Mouse (Mus musculus): Measurements from ENCODE around the gene Hipk4. TPM values are rescaled to one million over a fixed set of nuclear protein-coding genes. Genes with fewer than 3 reads are reported as not detected.
"Not testable (repeated sequence)": the region's sequence is repeated elsewhere in the genome, so short reads cannot be mapped to it uniquely, and the experiment has no call there.

Hipk4 gene
- total and polyA plus RNA-seq, 2 experiments: not detected

DNA sequence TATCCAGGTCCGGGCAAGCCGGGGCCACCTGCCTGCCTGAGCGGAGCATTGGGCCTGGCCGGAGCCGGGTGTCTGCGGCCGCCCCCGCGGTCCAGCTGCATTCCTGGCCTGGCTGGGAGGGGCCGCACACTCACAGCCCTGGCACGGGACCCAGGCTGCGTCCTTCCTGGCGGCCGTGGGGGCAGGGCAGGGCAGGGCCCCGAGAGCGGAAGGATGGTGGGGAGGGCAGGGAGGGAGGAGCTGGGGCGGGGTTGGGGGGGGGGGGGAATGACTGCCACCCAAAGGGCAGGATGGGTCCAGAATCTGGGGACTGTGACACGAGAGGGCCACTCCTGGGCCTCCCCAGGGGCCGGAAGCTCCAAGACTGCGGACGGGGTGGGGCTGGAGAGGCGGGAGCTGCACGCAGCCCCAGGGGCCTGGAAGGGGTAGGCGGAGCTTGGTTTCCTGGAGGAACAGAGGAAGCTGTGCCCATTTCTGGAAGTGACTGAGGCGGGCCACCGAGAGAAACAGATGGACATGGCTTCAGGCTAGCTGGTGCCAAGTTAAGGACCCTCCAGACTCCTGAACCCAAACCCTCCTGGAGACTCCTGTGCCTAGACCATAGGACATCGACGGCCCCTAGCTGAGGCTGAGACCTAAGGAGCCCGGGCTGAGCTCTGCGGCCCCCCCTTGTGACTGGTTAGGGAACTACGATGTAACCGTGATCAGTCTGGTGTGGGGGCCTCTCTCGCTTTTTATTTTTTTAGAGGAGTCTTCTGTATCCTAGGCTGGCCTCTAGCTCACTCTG, 32.3 kb upstream of the Hipk4 start:
- TF ChIP-seq POLR2A (IDR thresholded peaks at IDR 0.05; ENCODE audit: extremely low read depth, insufficient read depth, low read length): 0 out of 2 replicates have a peak, but pooled peaks have one; percentile 40
- peak; percentile 76 for TF ChIP-seq CTCF (IDR thresholded peaks at IDR 0.05; ENCODE audit: low read depth, low read length)
- peak; percentile 91 for DNase-seq (ENCODE audit: extremely low read depth, low read depth, low spot score)
- WGBS: under 1% methylated on average over 30 of the region's 33 CpGs

DNA sequence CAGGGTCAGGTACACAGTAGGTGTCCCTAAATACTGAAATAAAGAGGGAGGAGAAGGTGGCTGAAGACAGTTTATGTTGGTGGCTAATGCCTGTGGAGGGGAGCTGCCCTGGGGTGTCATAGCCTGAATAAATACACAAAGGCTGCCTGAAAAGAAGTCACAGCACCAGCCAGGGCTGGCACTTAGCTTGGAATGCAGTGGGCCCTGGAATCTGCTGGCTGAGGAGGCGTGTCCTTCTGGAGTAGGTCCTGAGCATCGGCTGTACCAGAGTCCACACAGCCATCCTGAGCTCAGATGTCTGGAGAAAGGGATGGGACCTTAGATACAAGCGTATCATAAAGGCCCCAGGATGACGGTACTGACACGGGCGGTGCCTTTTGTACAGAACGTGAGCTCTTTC, 31.2 kb upstream of the Hipk4 start:
- Histone ChIP-seq H3K79me2 (ENCODE audit: control insufficient read depth, insufficient read depth, low read length) (peaks cover 11% of the 10 kb centered on the region; the same call in 1 of the 2 replicates), H3K4me3 (ENCODE audit: insufficient read depth, low read depth, low read length) (no peak overlapping the region), H3K27me3 (ENCODE audit: control insufficient read depth, insufficient read depth, low read length) (no peaks in the 10 kb centered on the region), H3K36me3 (ENCODE audit: control insufficient read depth, insufficient read depth, low read length) (no peaks in the 10 kb centered on the region), H3K27ac (replicated peaks; ENCODE audit: insufficient read depth, low read depth, low read length) (no peak overlapping the region), H3K4me1 (ENCODE audit: control insufficient read depth, insufficient read depth, low read length) (peaks cover 17% of the 10 kb centered on the region), H3K9ac (ENCODE audit: low read depth, low read length) (0 out of 2 replicates have a peak overlapping the region, but pooled peaks have one; percentile 26)
- no peak for DNase-seq (ENCODE audit: extremely low read depth, low read depth, low spot score)
- TF ChIP-seq CTCF (IDR thresholded peaks at IDR 0.05; ENCODE audit: low read depth, low read length): no peak
- no peak for TF ChIP-seq POLR2A (IDR thresholded peaks at IDR 0.05; ENCODE audit: extremely low read depth, insufficient read depth, low read length)
- 85% methylated on average over 7 of the region's 7 CpGs for WGBS

More for the DNA sequence above, 32.3 kb upstream of the Hipk4 start:
- Histone ChIP-seq H3K4me3 (ENCODE audit: insufficient read depth, low read depth, low read length) (peak overlapping the region; percentile 65), H3K27ac (replicated peaks; ENCODE audit: insufficient read depth, low read depth, low read length) (peak overlapping the region; percentile 88), H3K4me1 (ENCODE audit: control insufficient read depth, insufficient read depth, low read length) (peaks cover 17% of the 10 kb centered on the region), H3K79me2 (ENCODE audit: control insufficient read depth, insufficient read depth, low read length) (peaks cover 11% of the 10 kb centered on the region; the same call in 1 of the 2 replicates), H3K9ac (ENCODE audit: low read depth, low read length) (peak overlapping the region; percentile 74), H3K27me3 (ENCODE audit: control insufficient read depth, insufficient read depth, low read length) (no peaks in the 10 kb centered on the region), H3K36me3 (ENCODE audit: control insufficient read depth, insufficient read depth, low read length) (no peaks in the 10 kb centered on the region)

DNA sequence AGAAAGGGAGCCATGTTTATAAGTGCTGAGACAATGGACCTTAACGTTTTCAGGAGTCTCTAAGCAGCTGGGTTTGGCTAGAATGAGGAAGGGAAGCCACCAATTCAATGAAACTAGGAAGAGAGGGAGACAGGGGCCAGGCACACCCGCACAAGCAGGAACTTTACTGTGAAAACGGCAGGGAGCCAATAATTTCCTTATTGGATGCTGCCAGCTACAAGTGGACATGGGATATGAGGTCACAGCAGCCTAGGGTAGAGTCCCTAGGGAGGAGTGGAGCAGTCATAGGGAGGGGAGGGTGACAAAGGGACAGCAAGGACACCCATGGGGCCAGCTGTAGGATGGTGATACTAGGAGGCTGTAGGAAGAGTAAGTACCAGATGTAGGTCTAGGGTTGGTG, 30.0 kb upstream of the Hipk4 start:
- Histone ChIP-seq H3K79me2 (ENCODE audit: control insufficient read depth, insufficient read depth, low read length) (peaks cover 8% of the 10 kb centered on the region; the same call in 1 of the 2 replicates), H3K36me3 (ENCODE audit: control insufficient read depth, insufficient read depth, low read length) (no peaks in the 10 kb centered on the region), H3K27me3 (ENCODE audit: control insufficient read depth, insufficient read depth, low read length) (no peaks in the 10 kb centered on the region), H3K27ac (replicated peaks; ENCODE audit: insufficient read depth, low read depth, low read length) (no peak overlapping the region), H3K4me1 (ENCODE audit: control insufficient read depth, insufficient read depth, low read length) (peaks cover 13% of the 10 kb centered on the region), H3K4me3 (ENCODE audit: insufficient read depth, low read depth, low read length) (no peak overlapping the region), H3K9ac (ENCODE audit: low read depth, low read length) (no peak overlapping the region)
- no peak for DNase-seq (ENCODE audit: extremely low read depth, low read depth, low spot score)
- WGBS: 67% methylated on average over 3 of the region's 3 CpGs
- no peak for TF ChIP-seq CTCF (IDR thresholded peaks at IDR 0.05; ENCODE audit: low read depth, low read length)
- no peak for TF ChIP-seq POLR2A (IDR thresholded peaks at IDR 0.05; ENCODE audit: extremely low read depth, insufficient read depth, low read length)

DNA sequence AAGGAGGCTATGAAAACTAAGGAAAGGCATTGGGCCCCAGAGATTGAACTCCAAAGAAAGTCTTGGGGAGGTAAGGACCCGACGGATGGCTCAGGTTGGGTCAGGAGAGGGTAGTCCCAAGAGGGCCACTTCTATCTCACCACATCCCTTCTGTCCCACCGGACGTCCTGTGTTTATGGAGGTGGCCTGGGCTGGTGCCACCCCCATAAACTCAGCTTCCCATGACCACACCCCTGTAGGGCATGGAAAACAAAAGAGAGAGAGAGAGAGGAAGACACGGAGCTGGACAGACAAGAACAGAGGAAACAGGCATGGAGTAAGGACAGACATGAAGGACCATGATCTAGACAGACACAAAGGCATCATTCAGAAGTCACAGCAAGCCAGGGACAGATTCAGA, 29.6 kb upstream of the Hipk4 start:
- Histone ChIP-seq H3K36me3 (ENCODE audit: control insufficient read depth, insufficient read depth, low read length) (no peaks in the 10 kb centered on the region), H3K79me2 (ENCODE audit: control insufficient read depth, insufficient read depth, low read length) (peaks cover 8% of the 10 kb centered on the region; the same call in 1 of the 2 replicates), H3K4me1 (ENCODE audit: control insufficient read depth, insufficient read depth, low read length) (peaks cover 9% of the 10 kb centered on the region), H3K27ac (replicated peaks; ENCODE audit: insufficient read depth, low read depth, low read length) (no peak overlapping the region), H3K27me3 (ENCODE audit: control insufficient read depth, insufficient read depth, low read length) (no peaks in the 10 kb centered on the region), H3K9ac (ENCODE audit: low read depth, low read length) (no peak overlapping the region), H3K4me3 (ENCODE audit: insufficient read depth, low read depth, low read length) (no peak overlapping the region)
- WGBS: 78% methylated on average over 5 of the region's 5 CpGs
- TF ChIP-seq CTCF (IDR thresholded peaks at IDR 0.05; ENCODE audit: low read depth, low read length): no peak
- no peak for DNase-seq (ENCODE audit: extremely low read depth, low read depth, low spot score)

DNA sequence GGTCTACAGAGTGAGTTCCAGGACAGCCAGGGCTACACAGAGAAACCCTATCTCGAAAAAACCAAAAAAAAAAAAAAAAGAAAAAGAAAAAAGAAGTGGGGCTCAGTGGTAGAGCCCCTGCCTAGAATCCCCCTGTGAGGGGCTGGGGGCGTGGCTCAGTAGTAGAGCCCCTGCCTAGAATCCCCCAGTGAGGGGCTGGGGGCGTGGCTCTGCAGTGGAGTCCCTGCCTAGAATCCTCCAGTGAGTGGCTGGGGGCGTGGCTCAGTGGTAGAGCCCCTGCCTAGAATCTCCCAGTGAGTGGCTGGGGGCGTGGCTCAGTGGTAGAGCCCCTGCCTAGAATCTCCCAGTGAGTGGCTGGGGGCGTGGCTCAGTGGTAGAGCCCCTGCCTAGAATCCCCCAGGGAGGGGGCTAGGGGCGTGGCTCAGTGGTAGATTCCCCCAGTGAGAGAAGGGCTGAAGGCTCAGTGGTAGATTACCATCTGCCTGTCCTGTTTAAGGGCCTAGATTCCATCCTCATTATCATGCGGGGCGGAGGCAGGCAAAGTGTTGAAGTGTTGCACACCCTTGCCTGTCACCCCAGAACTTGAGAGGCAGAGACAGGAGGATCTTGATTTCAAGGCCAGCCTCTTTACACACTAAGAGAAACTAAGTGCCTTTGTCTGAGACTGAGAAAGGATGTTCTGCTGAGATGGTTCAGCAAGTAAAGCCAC, 28.3 kb upstream of the Hipk4 start:
- WGBS: 87% methylated on average over 9 of the region's 9 CpGs
- H3K4me1 ChIP-seq (ENCODE audit: control insufficient read depth, insufficient read depth, low read length): not testable (repeated sequence)

DNA sequence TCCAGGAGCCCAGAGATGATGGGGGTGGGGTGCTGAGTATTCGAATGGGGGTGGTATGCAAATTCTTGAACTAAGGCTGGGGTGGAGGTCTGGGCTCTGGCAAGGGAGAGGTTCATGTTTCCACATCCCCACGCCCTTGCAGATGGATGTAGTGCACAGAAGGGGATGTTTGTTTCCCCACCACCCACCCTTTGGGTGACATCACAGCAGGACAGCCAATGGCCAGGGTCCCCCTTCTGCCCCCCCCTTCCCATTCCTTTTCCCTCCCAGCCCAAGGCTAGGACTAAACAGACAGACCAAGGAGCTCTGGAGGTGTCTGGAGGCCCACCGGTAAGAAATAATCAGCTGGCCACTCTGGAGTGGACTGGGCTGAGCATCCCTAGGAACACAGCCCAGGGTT, 24.0 kb upstream of the Hipk4 start, which contains the start of gene Prx:
TSS of gene Prx (plus strand) at position 289 of the 400 bp plus-strand sequence.
- Histone ChIP-seq H3K4me3 (ENCODE audit: insufficient read depth, low read depth, low read length) (no peak within 1 kb of the TSS), H3K4me1 (ENCODE audit: control insufficient read depth, insufficient read depth, low read length) (peaks cover 1% of the 10 kb centered on the region; the same call in 1 of the 2 replicates), H3K9ac (ENCODE audit: low read depth, low read length) (no peak within 1 kb of the TSS), H3K36me3 (ENCODE audit: control insufficient read depth, insufficient read depth, low read length) (no peaks in the 10 kb centered on the region), H3K27ac (replicated peaks; ENCODE audit: insufficient read depth, low read depth, low read length) (no peak within 1 kb of the TSS), H3K27me3 (ENCODE audit: control insufficient read depth, insufficient read depth, low read length) (no peaks in the 10 kb centered on the region), H3K79me2 (ENCODE audit: control insufficient read depth, insufficient read depth, low read length) (no peaks in the 10 kb centered on the region)
- 76% methylated on average over 3 of the region's 3 CpGs for WGBS
- TF ChIP-seq CTCF (IDR thresholded peaks at IDR 0.05; ENCODE audit: low read depth, low read length) (no peak), POLR2A (IDR thresholded peaks at IDR 0.05; ENCODE audit: extremely low read depth, insufficient read depth, low read length) (no peak)
- DNase-seq (ENCODE audit: extremely low read depth, low read depth, low spot score): no peak

More for the DNA sequence above, 28.3 kb upstream of the Hipk4 start:
- DNase-seq (ENCODE audit: extremely low read depth, low read depth, low spot score); H3K79me2 ChIP-seq (ENCODE audit: control insufficient read depth, insufficient read depth, low read length); H3K27ac ChIP-seq (replicated peaks; ENCODE audit: insufficient read depth, low read depth, low read length); H3K27me3 ChIP-seq (ENCODE audit: control insufficient read depth, insufficient read depth, low read length); H3K4me3 ChIP-seq (ENCODE audit: insufficient read depth, low read depth, low read length); H3K9ac ChIP-seq (ENCODE audit: low read depth, low read length); H3K36me3 ChIP-seq (ENCODE audit: control insufficient read depth, insufficient read depth, low read length): not testable (repeated sequence)

All from liver, adult 2 months (tissue).